Mouse (Mus musculus) ovary, postnatal 10 days (tissue): Measurements from ENCODE around the gene Cnn1.

ENCODE experiments used
- DNase-seq: peaks from one replicate; pipeline ENCODE4 v3.0.0; 2022; ENCODE audit warnings: low spot score

Gene Cnn1

GRCm38 (mm10) chr9:22098993-22099696 lies at the start of gene Cnn1:
TSS of gene Cnn1 (plus strand) at chr9:22099216.
- DNase-seq, result no peak

DNA sequence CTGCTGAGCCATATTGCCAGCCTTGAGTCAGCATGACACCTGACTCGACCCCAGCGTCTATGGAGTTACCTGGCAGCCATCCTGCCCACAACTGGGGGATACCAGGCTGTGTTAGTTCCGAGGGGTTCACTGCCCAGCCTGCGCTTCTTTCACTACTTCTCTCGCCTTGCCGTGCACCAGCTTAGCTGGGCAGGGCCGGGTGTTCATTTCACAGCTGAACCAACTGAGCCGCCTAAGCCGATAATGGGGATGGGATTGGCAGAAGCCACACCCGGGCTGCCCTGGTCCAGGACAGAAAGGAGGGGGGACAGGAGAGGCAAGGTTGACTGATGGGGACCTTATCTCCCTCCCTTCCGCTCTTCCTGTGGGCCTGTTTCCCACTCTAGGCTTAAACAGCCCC lies 49.7 kb upstream of the Cnn1 start:
- DNase-seq, result no peak

- DNase-seq, result no peak
These were observed 49.2 kb upstream of the Cnn1 start for GRCm38 (mm10) chr9:22049721-22050270.

GRCm38 (mm10) chr9:22050351-22050889 lies 48.6 kb upstream of the Cnn1 start:
- no peak for DNase-seq

DNA sequence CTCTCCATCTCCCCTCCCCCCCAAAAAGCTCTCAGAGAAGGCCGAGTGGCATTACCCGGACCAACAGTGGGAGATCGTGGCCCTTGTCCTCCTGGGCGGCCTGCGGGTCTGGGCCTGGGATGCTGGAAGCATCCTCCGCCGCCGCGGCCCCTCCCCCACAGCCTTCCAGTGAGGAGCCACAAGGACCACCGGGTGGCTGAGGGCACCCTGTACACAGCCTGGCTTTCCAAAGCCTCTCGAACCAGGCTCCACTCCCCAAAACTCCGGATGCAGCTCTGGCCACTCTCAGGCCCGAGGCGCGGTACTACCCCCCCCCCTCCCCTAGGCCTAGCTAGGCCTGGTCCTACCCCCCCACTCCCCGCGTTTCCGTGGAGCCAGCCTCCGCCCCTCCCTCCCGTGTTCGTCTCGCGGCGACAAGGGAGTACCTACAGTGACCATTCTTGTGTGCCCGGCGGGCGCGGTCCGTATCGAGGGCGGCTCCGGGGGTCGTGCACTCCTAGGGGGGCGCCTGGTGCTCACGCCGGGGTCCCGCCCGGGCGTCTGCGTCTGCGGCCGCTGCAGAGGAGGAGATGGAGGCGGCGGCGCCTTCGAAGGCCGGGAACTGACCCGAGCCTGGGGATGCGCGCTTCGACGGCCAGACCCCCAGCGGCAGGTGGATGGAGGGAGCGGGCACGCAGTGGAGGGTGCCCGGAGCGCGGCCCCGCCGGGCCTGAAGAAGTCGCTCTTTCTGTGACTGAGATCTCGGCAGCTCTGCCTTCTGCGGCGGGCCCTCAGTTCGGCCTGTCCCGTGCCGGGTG lies 47.7 kb upstream of the Cnn1 start:
- DNase-seq, result no peak

GRCm38 (mm10) chr9:22051958-22052254 lies 47.1 kb upstream of the Cnn1 start, which contains the start of gene Elavl3:
TSS of gene Elavl3 (minus strand) at chr9:22052023.
- no peak for DNase-seq

GRCm38 (mm10) chr9:22053657-22054056 lies 45.4 kb upstream of the Cnn1 start:
- DNase-seq, result no peak

DNA sequence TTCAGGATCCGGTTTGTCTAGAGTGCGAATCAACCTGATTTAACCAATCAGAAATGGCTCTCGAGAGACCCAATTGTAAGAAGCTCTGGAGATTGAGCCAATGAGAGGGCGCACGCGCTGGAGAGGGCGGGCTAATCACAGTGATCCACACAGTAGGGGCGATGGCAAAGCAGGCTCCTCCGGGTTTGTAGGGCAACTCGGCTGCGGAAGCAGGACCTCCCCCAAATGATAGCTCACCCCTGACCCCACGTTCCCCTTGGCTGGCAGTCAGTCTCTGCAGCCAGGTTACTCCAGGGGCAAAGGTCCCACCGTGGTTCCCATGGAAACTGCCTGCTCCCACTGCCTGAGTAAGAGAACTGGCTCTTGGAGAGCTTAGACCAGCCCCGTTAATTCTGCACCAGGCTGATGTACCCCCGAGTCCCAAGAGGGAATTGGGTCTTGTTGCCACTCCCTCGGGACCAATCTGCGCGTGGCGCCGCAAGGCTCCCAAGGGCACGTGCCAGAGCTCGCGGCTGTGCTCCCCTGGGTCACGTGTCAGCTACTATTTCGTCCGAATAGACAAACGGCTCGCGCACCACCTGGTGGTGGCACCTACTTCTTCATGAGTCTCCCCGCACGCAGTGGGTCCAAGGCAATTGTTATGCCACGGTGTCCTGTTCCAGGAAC lies 44.5 kb upstream of the Cnn1 start:
- no peak for DNase-seq

DNA sequence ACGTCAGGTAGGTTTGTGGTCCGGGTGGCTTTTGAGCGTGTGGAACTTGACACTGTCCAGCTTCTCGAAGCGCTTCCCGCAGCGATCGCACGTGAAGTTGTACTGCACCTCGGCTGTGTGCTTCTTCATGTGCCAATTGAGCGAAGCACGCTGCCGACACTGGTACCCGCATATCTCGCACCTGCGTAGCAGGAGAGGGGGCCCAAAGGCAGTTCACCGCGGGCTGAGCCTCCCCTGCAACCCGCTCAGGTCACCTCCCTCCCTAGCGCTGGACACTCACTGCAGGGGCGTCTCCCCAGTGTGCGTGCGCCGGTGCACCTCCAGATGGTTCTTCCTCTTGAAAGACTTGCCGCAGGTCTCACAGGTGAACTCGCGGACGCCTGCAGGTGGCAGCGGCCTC lies 43.3 kb upstream of the Cnn1 start:
- no peak for DNase-seq

GRCm38 (mm10) chr9:22056303-22056910 lies 42.6 kb upstream of the Cnn1 start:
- DNase-seq, result no peak

DNA sequence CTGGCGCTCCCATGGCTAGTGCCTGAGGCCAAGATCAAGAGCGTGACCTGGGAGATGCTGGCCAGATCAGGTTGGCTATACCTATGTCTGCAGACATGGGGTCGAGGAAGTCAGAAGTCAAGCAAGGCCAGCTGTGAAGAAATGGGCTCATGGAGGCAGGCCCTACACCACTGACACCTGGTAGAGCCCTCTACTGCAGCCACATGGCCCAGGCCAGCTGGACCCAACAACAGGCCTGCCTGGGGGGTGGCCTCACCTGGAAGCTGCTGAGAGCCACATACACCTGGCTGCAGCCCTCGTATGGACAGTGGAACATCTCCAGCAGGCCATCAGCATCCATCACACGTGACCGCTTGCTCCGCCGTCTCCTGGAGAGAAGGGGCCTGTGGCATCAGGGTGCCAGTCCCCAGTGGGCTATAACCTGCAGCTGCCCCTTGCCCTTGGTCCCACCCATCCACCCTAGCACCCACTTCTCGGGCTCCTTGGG lies 41.9 kb upstream of the Cnn1 start:
- no peak for DNase-seq

- DNase-seq, result no peak
These were observed 41.0 kb upstream of the Cnn1 start for GRCm38 (mm10) chr9:22058011-22058424.

GRCm38 (mm10) chr9:22061339-22061738 lies 37.7 kb upstream of the Cnn1 start:
- no peak for DNase-seq

- DNase-seq, result no peak
These were observed 34.7 kb upstream of the Cnn1 start for GRCm38 (mm10) chr9:22064341-22064740.

DNA sequence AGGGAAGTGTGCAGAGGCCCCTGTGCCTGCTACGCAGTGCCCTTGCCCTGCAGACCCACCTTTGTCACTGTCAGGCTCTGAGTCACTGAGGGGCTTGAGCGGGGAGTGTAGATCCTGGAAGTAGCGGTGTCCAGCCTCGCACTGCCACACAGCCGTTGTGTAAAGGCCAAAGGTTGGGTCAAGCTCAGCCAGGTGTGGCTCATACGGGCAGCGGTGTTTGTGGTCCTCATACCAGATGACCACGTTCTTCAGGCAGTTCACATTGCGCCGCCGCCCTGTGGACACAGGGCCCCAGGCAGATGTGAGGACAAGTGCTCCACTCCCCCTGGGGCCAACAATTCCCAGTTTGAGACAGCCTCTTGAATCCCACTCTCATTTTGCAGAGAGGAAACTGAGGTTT lies 33.4 kb upstream of the Cnn1 start:
- no peak for DNase-seq

GRCm38 (mm10) chr9:22066433-22066832 lies 32.6 kb upstream of the Cnn1 start:
- DNase-seq, result no peak

- no peak for DNase-seq
These were observed 31.8 kb upstream of the Cnn1 start for GRCm38 (mm10) chr9:22067195-22067594.

DNA sequence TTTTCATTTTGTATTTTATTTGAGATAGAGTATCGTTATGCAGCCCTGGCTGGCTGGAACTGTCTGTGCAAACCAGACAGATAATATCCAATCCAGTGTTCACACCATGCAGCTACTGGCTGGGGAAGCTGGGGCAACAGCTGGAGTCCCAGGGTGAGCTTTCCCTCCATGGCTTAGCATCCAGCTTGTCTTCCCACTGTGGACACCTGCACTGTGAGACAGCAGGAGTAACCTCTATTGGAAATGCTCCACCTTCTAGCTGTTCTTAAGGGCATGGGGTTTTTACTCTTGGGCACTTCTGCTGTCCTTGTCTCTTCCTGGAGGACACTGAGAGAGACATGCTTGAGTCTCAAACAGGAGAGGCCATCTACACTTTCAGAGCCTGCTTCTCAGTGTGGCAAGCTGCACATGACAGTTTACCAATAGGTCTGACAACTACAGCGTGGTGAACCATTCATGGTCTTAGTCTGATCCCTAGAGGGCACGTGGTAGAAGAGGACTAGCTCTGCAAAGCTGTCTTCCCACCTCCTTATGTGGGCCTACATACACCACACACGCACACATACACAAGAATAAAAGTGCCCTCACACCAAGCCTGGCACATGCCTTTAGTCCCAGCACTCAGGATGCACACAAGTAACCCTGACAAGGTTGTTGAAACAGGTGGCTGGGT lies 29.0 kb upstream of the Cnn1 start:
- DNase-seq, result no peak

- DNase-seq, result peak; percentile 93
These were observed 28.0 kb upstream of the Cnn1 start, which contains the start of the genes Gm49318 and Zfp653 for GRCm38 (mm10) chr9:22070791-22071573. TSS of gene Gm49318 (minus strand) at chr9:22071259. TSS of gene Zfp653 (minus strand) at chr9:22071376.

DNA sequence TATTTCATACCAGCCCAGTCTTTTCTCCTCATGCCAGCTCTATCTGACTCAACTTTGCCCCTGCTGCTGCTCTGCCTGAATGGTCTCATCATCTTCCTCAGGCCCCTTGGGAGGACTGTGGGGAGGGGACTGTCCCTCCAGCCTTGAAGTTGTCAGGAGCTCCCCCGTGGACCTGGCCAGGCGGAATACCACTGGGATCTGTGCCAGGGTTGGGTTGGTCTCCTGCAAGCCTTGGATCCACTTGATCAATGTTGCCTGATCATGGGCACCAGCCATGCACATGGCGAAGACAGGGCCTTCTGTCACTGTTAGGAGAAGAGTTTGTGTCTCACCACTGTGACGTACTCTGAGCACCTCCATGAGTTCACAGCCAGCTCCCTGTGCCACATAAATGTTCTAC lies 26.7 kb upstream of the Cnn1 start:
- DNase-seq, result no peak
